Mouse (Mus musculus) limb, embryonic 11.5 days (tissue): ENCODE results near the gene Tbx1. TPM values are rescaled to one million over a fixed set of nuclear protein-coding genes. Genes with fewer than 3 reads are reported as not detected.

ENCODE experiments used
- ATAC-seq: fragments of 200-750 bp; cut with Nextera tagmentation; 2 replicates; pipeline ENCODE4 v1.8.0; 2017; ENCODE audit warnings: low read depth; ENCODE audit not compliant: insufficient number of reproducible peaks, low FRiP score, low TSS enrichment
- DNase-seq: peaks from one replicate; pipeline ENCODE4 v3.0.0-alpha.2; 2015; ENCODE audit warnings: low spot score
- H3K27ac ChIP-seq: fragments of 300-500 bp; sonication (generic); replicated peaks from 2 replicates; pipeline ENCODE4 v1.5.1; 2014; ENCODE audit warnings: low read depth, mild to moderate bottlenecking, low read length
- H3K27me3 ChIP-seq: fragments of 300-500 bp; sonication (generic); 2 replicates; pipeline ENCODE4 v1.6.1; 2014; ENCODE audit warnings: mild to moderate bottlenecking, low read length, mixed read lengths; ENCODE audit not compliant: control insufficient read depth, insufficient read depth
- H3K36me3 ChIP-seq: fragments of 300-500 bp; sonication (generic); 2 replicates; pipeline ENCODE4 v1.6.1; 2014; ENCODE audit warnings: mild to moderate bottlenecking, low read length, moderate library complexity, mixed read lengths; ENCODE audit not compliant: control insufficient read depth, insufficient read depth
- H3K4me1 ChIP-seq: fragments of 300-500 bp; sonication (generic); 2 replicates; pipeline ENCODE4 v1.6.1; 2014; ENCODE audit warnings: low read length, mixed read lengths; ENCODE audit not compliant: control insufficient read depth, insufficient read depth
- H3K4me2 ChIP-seq: fragments of 300-500 bp; sonication (generic); 2 replicates; pipeline ENCODE4 v1.6.1; 2014; ENCODE audit warnings: low read depth, mild to moderate bottlenecking, moderate library complexity; ENCODE audit not compliant: severe bottlenecking
- H3K4me3 ChIP-seq: fragments of 300-500 bp; sonication (generic); 2 replicates; pipeline ENCODE4 v1.5.1; 2014; ENCODE audit warnings: low read depth, low read length
- H3K9ac ChIP-seq: fragments of 300-500 bp; sonication (generic); 2 replicates; pipeline ENCODE4 v1.6.1; 2014; ENCODE audit warnings: mild to moderate bottlenecking, low read length
- H3K9me3 ChIP-seq: fragments of 300-500 bp; sonication (generic); 2 replicates; pipeline ENCODE4 v1.6.1; 2016; ENCODE audit warnings: low read length; ENCODE audit not compliant: control insufficient read depth
- WGBS: fragments of 180-500 bp; shearing (Covaris S2); extraction: QIAGEN DNeasy Blood & Tissue Kit; methylation state at CpG from one replicate; pipeline ENCODE4 v1.1.7; 2014; 5-methylcytosine and 5-hydroxymethylcytosine counted together
- polyA plus RNA-seq: library from polyadenylated mRNA; unstranded; fragments of >200 nt; fragmentation: Nextera tagmentation; extraction: Ambion mirVana; gene quantifications from 2 replicates; pipeline ENCODE4 v1.2.1, GENCODE M21; 2014

Gene Tbx1
- polyA plus RNA-seq, 1 experiment from 2014 or later: 2.3 TPM

DNA sequence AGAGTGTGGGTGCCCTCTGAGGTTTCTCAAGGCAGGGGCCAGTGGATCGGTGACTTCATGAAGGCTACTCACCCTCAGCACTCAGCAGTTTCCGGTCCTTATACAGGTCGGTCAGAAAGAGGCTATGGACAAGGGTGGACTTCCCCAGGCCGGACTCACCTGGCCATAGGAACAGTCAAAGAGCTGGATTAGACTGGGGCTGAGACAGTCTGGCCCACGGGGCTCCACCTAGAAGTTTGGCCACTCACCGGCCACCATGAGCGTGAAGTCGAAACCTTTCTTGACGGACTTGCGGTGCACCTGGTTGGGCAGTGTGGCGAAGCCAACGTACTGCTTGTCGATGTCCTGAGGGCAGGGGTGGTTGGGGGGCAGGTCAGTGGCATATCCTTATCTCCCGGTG, 34.6 kb upstream of the Tbx1 start:
- 40% methylated on average over 14 of the region's 14 CpGs for WGBS
- no peak overlapping the region for H3K4me2 ChIP-seq
- ATAC-seq (no peak), DNase-seq (peak; percentile 25)
- peaks cover 76% of the 10 kb centered on the region for H3K27me3 ChIP-seq
- peaks cover 27% of the 10 kb centered on the region for H3K4me1 ChIP-seq
- no peaks in the 10 kb centered on the region for H3K36me3 ChIP-seq
- no peak overlapping the region for H3K4me3 ChIP-seq
- H3K9ac ChIP-seq: no peak overlapping the region
- no peak overlapping the region for H3K27ac ChIP-seq
- H3K9me3 ChIP-seq: no peaks in the 10 kb centered on the region

DNA sequence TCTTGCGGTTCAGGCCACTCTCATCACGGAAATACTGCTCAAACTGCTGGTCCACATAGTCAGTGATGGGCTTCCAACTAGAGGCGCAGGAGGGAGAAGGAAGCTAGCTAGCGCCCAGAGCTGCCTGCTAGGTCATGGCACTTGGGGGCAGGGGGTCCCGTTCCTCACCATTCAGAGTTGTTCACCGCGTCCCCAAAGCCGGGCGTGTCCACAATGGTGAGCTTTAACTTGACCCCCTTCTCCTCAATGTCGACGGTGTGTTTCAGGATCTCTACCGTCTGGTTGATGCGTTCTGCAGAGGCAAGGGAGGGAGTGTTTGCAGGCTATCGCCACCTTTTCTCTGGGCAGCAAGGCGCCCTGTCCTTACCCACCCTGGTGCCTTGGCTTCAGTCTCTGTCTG, 34.2 kb upstream of the Tbx1 start:
- H3K9me3 ChIP-seq: no peaks in the 10 kb centered on the region
- WGBS: 20% methylated on average over 15 of the region's 15 CpGs

DNA sequence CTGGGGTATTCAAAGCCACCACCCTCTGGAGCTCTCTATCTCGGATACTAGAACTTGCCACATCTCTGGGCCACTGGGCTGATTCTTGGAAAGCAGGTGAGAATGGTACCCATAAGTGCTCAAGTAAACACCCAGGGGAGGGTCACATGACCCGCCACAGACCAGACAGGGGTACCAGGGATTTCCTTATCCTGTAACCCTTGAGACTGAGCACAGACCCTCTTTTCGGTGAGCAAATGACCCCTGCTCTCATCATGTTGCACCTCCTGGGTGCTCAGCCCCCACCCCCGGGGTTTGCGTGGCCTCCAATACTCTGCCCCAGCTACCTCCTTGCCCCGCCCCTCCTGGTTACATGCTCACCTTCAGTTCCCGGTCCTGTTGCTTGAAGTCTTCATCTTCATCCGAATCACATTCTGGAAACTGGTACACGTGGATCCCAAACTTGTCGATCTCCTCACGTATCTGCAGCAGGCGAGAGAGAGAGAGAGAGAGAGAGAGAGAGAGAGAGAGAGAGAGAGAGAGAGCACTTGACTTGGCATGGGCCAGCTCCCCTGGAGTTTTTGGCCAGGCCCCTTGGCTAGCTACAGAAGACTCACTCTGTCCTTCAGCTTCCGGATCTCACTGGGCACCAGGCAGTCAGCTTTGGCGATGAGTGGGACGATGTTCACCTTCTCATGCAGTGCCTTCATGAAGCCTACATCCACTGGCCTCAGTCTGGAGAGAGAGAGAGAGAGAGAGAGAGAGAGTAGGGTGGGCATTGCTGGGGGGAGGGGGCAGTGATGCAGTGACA, 33.5 kb upstream of the Tbx1 start:
- Histone ChIP-seq H3K4me2 (no peak overlapping the region), H3K4me3 (no peak overlapping the region), H3K27ac (no peak overlapping the region), H3K27me3 (peaks cover 87% of the 10 kb centered on the region), H3K36me3 (no peaks in the 10 kb centered on the region), H3K9me3 (no peaks in the 10 kb centered on the region), H3K4me1 (peaks cover 24% of the 10 kb centered on the region), H3K9ac (no peak overlapping the region)
- no peak for ATAC-seq
- DNase-seq: no peak
- 24% methylated on average over 15 of the region's 15 CpGs for WGBS

More for the DNA sequence above, 34.2 kb upstream of the Tbx1 start:
- no peak for DNase-seq
- peaks cover 27% of the 10 kb centered on the region for H3K4me1 ChIP-seq
- no peak for ATAC-seq
- no peak overlapping the region for H3K4me3 ChIP-seq
- peaks cover 80% of the 10 kb centered on the region for H3K27me3 ChIP-seq
- H3K36me3 ChIP-seq: no peaks in the 10 kb centered on the region
- no peak overlapping the region for H3K4me2 ChIP-seq
- H3K9ac ChIP-seq: no peak overlapping the region
- no peak overlapping the region for H3K27ac ChIP-seq

DNA sequence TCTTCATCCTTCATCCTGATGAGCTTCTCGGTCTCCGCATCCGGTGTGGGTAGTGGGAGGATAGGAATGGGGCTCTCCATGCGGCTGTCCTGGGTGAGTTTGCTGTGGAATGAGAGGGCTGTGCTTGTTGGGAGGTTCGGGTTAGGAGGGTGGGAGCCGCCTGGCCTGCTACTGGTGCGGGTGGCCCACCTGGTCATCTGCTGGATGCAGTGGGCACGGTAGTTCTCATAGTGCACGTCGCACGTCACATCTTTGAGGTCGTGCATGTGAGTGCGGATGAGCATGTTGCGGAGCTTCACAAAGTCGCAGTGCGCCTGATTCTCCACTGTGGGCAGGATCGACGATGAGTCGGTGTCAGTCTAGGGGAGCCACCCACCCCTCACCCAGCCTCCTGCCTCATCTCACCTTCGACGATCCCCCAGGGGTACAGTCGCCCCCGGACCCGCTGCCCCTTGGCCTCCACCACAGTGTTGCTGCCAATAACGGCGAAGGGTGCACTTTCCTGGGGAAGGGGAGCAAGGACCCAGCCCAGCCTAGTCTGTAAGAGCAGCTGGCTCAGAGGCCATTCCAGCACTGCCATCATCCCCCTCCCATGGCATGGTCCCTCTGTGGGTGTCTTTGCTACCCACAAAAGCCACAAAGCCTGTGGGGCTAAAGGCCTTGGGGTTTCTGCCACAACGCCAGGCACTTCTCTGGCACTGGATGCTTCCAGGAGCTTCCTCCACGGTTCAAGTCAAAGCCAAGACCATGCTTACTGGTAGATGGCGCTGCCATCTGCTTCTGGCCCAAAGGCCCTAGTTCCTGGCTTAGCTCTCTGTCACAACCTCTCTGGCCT, 32.7 kb upstream of the Tbx1 start:
- H3K4me2 ChIP-seq: no peak overlapping the region
- DNase-seq: no peak
- no peak overlapping the region for H3K4me3 ChIP-seq
- H3K27me3 ChIP-seq: peaks cover 95% of the 10 kb centered on the region
- no peaks in the 10 kb centered on the region for H3K36me3 ChIP-seq
- 21% methylated on average over 29 of the region's 29 CpGs for WGBS
- no peaks in the 10 kb centered on the region for H3K9me3 ChIP-seq
- H3K27ac ChIP-seq: no peak overlapping the region
- no peak overlapping the region for H3K9ac ChIP-seq
- peaks cover 16% of the 10 kb centered on the region for H3K4me1 ChIP-seq
- ATAC-seq: no peak

DNA sequence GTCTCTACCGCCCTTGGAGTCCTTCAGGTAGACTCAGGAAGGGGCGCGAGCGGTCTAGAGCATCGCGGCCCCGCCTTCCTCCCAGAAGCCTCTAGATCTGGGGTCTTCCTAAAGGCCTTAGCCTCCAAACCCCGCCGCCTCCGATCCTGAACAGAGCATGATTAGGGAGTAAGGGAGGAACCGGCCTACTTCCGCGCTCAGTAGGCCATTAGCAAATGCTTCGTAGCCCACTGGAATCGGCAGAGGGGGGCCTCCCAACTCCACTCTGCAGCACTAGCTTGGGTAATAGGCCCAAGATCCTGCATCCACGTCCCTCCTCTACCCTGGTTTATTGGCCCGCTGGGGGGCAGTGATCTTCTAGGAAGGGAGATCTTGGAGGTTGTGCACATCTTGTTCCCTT, 31.5 kb upstream of the Tbx1 start, which contains the start of gene Gp1bb:
Gene Gp1bb, minus strand, starts transcription at position 385 of the 400 bp plus-strand sequence.
- no peak within 1 kb of the TSS; the same call in 1 of the 2 replicates for H3K9ac ChIP-seq
- ATAC-seq: no peak
- H3K4me2 ChIP-seq: peak within 1 kb of the TSS; percentile 89
- H3K9me3 ChIP-seq: no peaks in the 10 kb centered on the region
- H3K4me1 ChIP-seq: peaks cover 19% of the 10 kb centered on the region
- H3K27ac ChIP-seq: no peak within 1 kb of the TSS
- H3K4me3 ChIP-seq: peak within 1 kb of the TSS; percentile 41
- peaks cover 93% of the 10 kb centered on the region for H3K27me3 ChIP-seq
- no peaks in the 10 kb centered on the region for H3K36me3 ChIP-seq
- DNase-seq: peak; percentile 57
- WGBS: 7% methylated on average over 17 of the region's 17 CpGs

DNA sequence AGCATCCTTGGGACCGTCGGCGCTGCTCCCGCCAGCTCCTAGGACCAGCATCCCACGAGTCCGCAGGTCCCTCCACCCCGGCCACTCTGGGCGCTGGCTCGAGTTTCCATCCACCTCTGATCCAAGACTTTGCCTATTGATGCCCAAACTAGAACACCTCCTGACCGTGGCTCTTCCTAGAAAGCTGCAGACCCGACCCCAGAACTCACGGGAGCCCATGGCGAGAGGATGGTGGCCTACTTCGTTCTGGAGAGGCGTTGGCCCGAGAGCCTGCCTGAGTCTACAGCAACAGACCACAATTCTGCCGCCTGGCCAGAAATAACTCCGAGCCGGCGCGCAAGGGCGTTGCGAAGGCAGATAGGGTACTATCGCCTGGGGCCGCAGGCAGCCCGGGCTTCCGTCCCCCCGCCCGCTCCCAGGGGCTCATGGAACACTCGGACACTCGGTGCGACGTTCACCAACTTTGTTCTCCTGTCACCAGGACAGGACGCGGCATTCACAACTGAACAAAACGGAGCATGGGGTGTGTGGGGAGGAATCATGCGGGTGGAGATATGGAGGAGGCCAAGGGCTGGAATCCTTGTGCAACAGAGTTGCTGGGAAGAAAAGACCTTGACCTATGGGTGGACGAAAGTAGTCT, 31.0 kb upstream of the Tbx1 start:
- Histone ChIP-seq H3K36me3 (no peaks in the 10 kb centered on the region), H3K27me3 (peaks cover 88% of the 10 kb centered on the region), H3K9ac (no peak overlapping the region; the same call in 1 of the 2 replicates), H3K9me3 (no peaks in the 10 kb centered on the region), H3K27ac (no peak overlapping the region), H3K4me1 (peaks cover 24% of the 10 kb centered on the region), H3K4me3 (peak overlapping the region; percentile 41), H3K4me2 (peak overlapping the region; percentile 89)
- no peak for ATAC-seq
- 1% methylated on average over 38 of the region's 38 CpGs for WGBS
- DNase-seq: peak; percentile 63

DNA sequence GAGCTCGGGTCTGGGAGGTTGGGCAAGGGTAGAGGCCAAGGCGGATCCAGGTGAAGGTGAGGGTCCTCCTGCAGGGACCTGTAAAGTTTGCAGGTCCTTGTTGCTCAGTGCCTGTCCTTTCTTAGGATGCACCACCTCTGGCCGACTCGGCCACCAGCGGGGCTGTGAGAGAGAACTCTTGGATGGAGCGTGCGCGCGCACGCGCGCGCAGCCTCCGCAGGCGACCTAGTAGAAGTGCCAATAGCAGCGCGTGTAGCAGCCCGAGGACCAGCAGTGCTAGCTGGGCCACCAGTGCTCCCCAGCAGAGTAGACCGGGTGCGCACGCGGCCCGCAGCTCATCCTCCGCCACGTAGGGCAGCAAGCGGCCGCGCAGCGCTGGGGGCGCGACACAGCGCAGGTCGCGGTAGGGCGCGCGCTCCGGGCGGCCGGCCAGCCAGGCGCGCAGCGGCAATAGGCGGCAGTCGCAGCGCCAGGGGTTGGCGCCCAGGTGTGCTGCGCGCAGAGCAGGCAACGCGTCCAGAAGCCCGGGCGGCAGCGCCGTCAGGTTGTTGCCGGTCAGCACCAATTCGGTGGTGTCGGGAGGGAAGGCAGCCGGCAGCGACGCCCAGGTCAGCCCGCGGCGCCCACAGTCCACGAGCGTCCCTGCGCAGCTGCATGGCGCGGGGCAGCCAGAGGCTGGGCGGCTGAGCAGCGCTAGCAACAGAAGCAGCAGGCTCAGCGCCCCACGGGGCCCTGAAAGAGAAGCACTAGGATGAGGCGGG, 30.3 kb upstream of the Tbx1 start:
- WGBS: under 1% methylated on average over 74 of the region's 74 CpGs
- DNase-seq (peak; percentile 68), ATAC-seq (no peak)
- H3K27me3 ChIP-seq: peaks cover 81% of the 10 kb centered on the region
- H3K36me3 ChIP-seq: no peaks in the 10 kb centered on the region
- peaks cover 22% of the 10 kb centered on the region for H3K4me1 ChIP-seq
- peak overlapping the region; percentile 89 for H3K4me2 ChIP-seq
- peak overlapping the region; percentile 41 for H3K4me3 ChIP-seq
- H3K9ac ChIP-seq: peak overlapping the region; percentile 32; the same call in 1 of the 2 replicates
- no peaks in the 10 kb centered on the region for H3K9me3 ChIP-seq
- no peak overlapping the region for H3K27ac ChIP-seq
